Mouse (Mus musculus): ENCODE measurements at regions not wholly inside any gene's neighbourhood (a gene's known extent, or its start where the extent isn't known, plus 50 kb on each side); places are given as distances from the start of the nearest gene placed in this dataset.

DNA sequence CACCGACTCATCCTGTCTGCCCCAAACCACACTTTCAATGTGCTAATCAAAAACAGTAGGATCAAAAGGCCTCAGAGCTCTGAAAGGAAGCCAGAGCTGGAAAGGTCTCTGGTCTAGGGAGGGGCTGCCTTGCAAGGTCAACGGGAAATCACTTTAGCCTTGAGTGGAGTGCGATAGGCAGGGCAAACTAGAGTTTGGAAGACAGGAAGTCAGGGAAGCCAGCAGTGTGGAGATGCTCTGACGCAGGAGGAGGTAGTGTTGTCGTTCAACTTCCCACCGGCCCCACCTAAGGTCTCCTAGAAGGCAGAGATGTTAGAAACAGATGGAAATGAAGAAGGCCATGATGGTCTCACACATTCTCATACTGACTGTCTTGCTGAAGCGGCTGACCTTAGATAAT, 52.0 kb upstream of the Trp53i11 start:
- intact Hi-C loops (cut with DNase I) = no loop called here
- DNase-seq (ENCODE audit: low spot score in 2 of 2) = no peak

DNA sequence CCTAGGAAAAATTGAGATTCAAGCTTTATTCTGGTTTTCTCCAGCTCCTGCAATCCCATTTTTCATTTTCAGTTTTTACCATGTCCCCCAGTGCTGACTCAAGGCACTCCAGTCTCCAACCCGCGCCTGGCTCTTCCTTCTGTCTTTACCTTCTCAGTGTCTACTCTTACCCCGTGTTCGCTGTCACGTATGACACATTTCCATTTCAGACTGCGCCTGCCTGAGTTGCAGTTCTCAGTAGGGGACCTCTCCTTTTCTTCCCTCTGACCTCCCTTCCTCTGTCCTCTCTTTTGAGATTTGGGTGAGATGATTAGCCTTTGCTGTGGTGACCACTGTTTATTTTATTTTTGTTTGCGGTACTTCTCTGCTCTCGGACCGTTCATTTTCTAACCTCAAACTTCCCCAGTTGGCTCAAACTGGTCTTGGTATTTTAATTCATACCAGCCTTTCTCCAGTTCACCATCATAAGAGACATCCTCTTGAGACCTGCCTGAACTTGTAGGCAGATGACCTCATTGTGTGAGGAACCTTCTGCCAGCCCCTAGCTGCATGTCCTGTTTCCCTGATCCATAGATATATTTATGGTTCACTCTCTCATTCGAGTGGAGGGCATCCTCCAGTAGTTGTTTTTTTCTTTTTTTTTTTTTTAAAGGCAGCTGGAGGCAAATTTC, 53.9 kb upstream of the Trp53i11 start:
- DNase-seq (ENCODE audit: low spot score in 2 of 2) = no peak
- intact Hi-C loops (cut with DNase I) = no loop called here

DNA sequence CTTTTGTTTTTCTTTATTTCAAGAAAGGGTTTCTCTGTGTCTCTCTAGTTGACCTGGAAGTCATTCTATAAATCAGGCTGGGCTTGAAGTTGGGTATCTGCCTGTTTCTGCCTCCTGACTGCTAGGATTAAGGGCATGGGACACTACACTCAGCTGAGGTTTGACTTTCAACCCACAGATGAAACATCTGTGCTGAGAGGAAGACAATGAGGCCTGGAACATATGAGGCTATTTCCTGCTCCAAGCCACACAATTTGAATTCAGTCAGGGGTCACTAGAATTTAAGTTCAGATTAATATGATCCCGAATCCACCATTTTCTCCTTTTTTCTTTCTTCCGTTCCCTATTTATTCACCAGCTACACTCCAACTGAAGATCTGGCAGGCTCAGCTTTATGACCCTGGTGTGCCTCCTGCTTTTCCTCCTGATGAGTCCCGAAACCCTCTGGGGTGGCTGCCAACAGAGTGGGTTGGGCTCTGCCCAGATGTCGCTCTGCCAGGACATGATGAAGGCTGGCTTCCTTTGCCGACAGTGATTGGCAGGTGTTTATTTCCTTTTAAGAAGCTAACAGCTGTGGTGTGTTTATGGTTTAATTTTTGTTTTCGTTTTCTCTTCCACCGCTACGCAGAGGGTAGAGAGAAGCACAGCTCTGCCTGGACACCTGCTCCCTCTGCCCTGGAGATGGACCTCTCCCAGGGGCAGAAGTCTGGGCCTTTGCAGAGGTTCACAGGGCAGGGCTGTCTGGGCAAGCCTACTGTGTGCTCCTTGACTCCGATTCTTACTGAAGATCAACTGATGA, 55.3 kb upstream of the Trp53i11 start:
- intact Hi-C loops (cut with DNase I) = no loop called here
- no peak for DNase-seq (ENCODE audit: low spot score in 2 of 2)

DNA sequence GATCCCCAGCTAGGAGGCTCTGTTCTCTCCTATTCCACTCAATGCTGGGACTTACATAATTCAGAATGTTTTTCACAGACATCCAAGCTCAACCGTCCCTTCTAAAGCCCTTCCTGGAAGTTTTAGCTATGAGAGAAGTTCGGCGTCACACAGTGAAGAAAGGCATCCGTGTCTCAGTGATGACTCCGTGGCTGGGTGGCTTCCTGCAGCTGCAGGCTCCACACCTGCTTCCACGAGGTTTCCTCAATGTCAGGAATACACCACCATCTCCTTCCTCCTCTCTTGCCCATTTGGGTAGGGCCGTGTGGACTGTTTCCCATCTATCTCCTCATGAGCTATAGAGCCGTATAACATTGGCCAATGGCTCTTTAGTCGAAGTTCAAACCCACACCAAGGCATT, 56.1 kb upstream of the Trp53i11 start:
- no peak for DNase-seq (ENCODE audit: low spot score in 2 of 2)
- intact Hi-C loops (cut with DNase I) = no loop called here

DNA sequence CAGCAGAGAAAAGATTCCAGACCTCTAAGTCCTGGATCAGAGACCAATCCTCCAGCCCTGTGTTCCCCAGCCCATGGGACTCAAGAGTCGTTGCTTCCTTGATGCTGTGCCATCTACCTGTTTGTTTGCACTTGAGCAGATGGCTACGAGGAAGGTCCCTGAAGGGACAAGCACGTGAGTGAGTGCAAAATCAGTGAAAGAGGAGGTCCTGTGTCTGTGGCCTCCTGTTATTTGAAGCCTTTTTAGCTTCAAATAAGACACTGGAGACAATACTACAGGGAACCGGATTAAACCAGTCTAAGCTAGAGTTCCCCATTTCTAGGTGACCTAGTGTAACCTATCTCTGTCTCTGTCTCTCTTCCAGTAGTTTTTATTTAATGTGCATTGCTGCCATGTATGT, 58.2 kb upstream of the Trp53i11 start:
- intact Hi-C loops (cut with DNase I) = no loop called here

DNA sequence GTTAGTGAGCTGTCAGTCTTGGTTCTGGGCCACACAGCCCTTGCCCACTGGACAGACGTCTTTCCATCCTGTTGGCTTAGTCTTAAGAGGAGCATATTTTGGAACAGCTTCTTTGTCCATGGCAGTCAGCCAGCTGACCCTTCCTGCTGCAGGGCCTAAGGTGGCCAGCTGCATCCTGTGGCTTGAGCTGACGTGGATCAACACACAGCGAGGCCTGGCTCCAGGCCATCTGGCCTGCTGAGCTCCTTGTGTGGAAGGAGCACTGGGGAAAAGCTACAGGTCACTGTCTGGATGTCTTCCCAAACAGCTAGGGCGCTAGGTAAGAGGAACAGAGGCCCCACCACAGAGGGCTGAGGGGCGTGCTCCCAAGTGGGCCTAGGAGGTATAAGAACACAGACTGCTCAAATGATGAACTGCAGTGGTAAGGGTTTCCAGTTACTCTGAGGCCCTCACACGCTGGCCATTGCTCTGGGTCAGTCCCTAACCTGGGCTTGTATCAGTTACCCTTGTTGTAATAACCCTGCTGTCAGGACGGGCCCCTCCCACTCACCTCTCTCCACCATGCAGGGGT, 60.7 kb upstream of the Trp53i11 start:
- DNase-seq (ENCODE audit: low spot score in 2 of 2) = peak; percentile 23 to 57
- intact Hi-C loops (cut with DNase I) = no loop called here

More for the DNA sequence above, 58.2 kb upstream of the Trp53i11 start:
- DNase-seq (ENCODE audit: low spot score in 2 of 2) = no peak

DNA sequence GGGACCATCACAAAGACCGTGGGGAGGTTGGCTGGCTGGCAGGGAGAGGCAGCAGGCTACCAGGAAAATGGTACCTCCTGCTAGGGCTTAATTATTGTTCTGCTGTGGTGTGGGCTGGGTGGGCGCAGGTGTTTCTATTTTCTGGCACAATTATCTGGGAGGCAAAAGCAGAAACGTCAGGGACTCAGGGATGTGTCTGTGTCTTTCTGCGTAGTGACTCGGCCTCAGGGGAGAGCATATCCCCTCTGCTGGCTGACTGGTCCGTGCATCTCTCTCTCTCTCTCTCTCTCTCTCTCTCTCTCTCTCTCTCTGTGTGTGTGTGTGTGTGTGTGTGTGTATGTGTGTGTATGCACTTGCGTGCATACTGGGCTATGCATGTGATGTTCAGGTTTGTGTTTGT, 61.2 kb upstream of the Trp53i11 start:
- intact Hi-C loops (cut with DNase I) = no loop called here
- no peak for DNase-seq (ENCODE audit: low spot score in 2 of 2)

DNA sequence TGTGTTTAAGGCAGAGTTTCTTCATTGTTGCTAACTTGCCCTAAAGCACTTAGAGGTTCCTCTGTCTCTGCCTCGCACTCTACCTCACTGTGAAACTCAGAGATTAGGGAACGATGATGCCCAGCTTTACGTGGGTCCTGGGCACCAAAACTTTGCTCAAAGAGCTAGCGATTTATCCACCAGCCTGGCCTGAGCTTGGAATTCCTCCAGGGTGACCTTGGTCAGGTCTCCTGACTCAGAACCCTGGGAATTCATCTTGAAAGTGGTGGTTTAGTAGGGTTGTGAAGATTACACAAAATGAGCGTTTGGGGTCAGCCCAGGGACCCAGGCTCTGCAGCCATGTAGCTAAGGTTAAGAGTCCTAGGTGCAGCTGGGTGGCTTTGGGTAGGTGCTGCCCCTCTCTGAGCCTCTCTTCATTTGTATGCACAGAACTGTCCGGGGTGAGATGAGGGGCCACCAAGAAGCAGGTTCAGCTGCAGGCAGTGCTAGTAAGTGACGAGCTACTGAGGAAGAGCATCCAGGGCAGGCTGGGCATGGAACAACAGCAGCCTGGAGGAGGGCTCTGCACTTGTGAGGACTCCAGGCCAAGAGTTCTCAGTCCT, 62.4 kb upstream of the Trp53i11 start:
- DNase-seq (ENCODE audit: low spot score in 2 of 2) = no peak
- intact Hi-C loops (cut with DNase I) = no loop called here

DNA sequence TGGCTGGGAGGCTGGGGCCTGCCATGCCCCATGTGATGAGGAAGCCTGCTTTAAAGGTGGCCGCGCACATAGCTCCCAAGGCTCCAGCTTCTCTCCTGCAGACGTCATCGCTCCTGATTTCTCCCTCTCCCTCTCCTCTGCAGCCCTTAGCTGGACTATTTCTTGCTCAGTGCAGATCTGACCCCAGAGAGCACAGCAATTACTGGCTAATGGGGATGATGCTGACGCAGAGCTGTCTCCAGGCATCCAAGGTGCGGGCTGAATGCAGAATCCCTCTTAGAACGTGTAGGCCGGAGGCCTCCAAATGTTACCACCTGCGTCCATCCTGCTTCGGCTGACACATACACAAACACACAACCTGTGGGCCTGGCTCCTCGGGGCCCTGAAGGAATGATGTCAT, 63.5 kb upstream of the Trp53i11 start:
- intact Hi-C loops (cut with DNase I) = no loop called here
- no peak for DNase-seq (ENCODE audit: low spot score in 2 of 2)

DNA sequence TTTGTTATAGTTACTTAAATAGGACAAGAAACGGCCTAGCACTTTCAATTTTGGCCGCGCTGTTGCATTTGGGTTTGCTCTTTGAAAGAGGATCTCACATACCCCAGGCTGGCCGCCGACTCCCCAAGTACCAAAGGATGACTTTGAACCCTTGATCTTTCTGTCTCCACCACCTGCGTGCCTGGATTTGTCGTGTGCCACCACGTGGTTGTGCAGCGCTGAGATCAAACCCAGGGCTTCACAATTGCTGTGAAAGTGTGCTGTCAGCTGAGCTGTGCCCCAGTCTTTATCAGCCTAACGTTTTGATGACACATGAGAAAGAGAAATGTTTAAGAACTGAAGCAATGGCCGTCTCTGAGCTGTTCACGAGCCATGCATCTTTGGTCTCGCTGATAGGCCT, 67.0 kb upstream of the Trp53i11 start:
- no peak for DNase-seq (ENCODE audit: low spot score in 2 of 2)
- intact Hi-C loops (cut with DNase I) = no loop called here

DNA sequence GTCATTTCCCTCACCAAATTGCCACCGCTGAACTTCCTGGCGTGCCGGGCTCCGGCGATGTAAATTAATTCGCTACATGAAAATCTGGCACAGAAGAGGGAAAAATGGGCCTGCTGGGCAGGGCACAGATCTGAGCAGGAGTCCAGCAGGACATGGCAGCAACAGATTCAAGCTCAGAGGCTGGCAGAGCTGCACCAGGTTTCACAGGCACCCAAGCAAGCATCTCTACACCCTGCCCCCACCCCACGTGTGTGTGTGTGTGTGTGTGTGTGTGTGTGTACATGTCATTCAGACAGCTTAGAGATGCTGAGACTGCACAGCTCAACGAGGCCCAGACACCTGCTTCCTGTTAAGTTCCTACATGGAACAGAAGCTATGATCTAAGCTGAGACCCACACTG, 68.3 kb upstream of the Trp53i11 start:
- DNase-seq (ENCODE audit: low spot score in 2 of 2) = no peak
- intact Hi-C loops (cut with DNase I) = no loop called here

DNA sequence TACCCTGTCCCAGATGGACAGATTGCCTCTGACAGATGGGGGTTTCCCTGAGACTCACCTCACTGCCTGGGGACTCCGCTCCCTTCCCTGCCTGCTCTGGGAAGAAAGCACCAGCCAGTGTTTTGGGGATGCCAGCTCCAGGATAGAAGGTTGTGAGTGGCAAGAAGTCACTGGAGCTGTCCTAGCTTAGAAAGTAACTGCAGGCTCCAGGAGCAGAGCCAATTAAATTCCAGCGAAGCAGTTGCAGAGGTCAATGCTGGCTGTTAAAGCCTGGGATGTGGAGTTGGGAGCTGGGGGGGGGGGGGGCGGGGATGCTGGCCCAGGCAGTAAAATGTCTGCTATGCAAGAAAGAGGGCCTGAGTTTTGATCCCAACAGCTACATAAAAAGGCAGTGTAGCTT, 69.3 kb upstream of the Prdm11 start:
- intact Hi-C loops (cut with DNase I) = no loop called here
- no peak for DNase-seq (ENCODE audit: low spot score in 2 of 2)

DNA sequence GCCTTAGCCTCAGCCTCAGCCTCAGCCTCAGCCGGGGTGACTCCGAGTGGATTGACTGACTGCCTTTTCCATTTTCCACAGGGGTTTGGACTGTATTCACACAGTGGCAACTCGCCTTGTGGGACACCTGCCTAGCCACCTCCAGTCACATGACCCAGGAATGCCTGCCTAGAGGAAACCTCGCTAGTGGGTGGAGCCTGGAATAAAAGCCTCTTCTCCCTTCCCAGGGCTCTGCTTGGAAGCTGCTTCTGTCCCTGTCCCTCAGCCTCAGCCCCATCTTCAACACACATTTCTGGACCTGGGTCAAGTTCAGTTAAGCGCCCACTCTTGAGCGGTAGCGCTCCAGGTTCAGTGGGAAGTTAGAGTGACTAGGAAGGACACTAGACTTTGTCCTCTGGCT, 68.0 kb upstream of the Prdm11 start:
- DNase-seq (ENCODE audit: low spot score in 2 of 2) = no peak

DNA sequence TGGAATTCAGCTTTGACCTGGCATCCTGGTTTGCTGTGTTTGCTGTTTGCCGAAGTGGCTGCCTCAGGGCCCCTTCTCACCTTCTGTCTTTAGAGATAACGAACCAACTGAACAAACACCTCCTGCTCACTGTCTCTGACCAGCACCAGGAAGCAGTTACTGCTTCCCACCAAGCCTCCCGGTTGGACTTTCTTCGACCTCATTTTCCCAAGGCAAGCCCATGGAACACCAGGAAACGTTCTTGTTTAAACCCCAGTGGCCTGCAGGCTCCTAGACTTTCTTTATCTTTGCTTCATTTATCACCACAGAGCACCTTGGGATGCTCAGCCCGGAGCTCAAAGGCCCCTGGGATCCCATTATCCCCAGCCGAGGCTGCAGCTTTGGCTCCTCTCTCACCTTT, 66.4 kb upstream of the Prdm11 start:
- intact Hi-C loops (cut with DNase I) = no loop called here
- no peak for DNase-seq (ENCODE audit: low spot score in 2 of 2)

More for the DNA sequence above, 68.0 kb upstream of the Prdm11 start:
- intact Hi-C loops (cut with DNase I) = no loop called here

DNA sequence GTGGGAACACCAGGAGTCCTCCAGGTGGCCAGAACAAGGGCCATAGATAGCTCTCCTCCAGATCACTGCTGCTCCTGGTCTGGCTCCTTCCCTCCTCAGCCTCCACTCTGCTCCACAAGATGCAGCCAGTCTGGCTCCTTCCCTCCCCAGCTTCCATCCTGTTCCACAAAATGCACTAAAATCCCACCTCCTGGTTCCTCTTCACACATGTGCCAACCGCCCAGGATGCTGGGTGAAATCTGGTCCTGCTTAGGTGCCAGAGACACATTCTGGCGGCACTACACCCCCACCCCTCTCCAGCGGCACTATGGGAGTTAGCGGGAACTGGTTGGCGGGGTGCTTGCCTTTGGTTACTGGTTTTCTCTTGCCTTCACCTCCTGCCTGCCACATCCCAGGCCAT, 64.9 kb upstream of the Prdm11 start:
- peak; percentile 24 to 77 for DNase-seq (ENCODE audit: low spot score in 2 of 2)
- intact Hi-C loops (cut with DNase I) = loop anchor here (1.0 kb wide), 1 partner anchor 26 kb away; no protein-coding TSS in a partner anchor

DNA sequence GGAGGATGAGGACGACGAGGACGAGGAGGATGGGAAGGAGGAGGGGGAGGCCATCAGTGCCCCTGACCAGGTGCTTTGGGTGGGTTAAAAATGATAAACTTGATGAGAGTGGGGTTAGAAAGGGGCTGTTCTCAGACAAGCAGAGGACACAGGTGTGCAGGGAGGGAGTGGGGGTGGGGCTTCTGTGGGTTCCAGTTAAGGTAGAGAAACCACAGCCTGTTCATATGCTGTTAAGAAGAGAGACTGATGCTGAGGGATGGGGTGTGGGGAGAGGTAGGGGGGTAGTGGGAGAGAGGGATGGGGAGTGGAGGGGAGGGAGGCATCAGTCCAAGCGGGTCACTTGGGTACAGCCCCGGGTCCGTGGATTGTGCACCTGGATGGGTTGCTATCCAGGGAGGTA, 60.6 kb upstream of the Prdm11 start:
- intact Hi-C loops (cut with DNase I) = no loop called here
- no peak for DNase-seq (ENCODE audit: low spot score in 2 of 2)

DNA sequence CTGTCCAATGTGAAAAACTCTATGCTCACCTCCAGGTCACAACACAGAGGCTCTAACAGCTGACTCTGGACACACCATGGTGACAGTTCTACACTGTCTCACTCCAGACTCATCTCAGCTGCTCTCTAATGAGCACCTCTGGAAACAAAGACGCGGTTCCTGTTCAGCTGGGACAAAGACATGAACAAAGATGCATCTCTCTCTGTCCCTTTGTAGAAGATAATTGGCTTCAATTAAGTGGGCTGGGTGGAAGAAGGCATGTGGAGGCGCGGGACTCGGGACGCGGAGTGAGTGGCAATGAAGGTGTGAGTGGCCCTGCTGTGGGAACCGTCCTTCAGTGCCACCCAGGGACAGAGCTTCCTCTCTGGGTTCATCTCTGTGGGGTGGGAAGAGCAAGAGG, 56.0 kb upstream of the Prdm11 start:
- DNase-seq (ENCODE audit: low spot score in 2 of 2) = no peak
- intact Hi-C loops (cut with DNase I) = no loop called here

DNA sequence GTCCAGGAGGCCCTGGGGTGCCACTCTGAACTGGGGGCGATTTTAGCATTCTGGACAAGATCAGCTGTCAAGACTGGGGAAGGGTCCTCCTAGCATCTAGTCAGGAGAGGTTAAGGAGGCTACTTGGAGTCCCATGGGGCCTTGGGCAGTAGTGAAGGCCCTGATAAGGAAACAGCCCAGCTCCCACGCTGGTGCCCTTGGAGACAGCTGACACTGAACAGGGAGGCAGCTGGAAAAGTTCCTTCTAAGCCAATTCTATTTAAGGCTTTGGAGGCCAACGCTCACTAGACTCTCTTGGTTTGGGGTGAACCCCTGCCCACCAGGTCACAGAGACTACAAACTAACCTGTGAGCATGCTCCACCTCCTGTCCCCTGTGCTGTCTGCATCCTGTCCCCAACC, 53.8 kb upstream of the Prdm11 start:
- intact Hi-C loops (cut with DNase I) = no loop called here

DNA sequence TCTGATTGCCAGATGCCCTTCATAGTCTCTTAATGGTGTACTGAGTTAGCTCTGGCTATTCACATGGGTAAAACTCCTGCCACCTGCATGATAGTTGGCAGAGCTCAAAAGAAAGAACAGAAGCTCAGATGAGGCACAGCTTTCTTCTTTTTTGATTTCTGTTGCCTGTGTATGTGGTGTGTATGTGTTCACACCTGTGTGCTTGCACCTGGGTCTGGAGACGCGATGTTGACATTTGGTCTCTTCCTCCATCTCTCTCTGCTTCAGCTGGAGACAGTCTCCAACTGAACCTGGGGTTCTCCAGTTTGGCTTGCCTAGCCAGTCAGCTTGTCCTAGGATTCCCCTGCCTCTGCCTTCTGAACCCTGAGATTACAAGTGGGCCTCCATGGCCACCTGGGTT, 51.0 kb upstream of the Prdm11 start:
- no peak for DNase-seq (ENCODE audit: low spot score in 2 of 2)
- intact Hi-C loops (cut with DNase I) = no loop called here

More for the DNA sequence above, 53.8 kb upstream of the Prdm11 start:
- DNase-seq (ENCODE audit: low spot score in 2 of 2) = no peak

DNA sequence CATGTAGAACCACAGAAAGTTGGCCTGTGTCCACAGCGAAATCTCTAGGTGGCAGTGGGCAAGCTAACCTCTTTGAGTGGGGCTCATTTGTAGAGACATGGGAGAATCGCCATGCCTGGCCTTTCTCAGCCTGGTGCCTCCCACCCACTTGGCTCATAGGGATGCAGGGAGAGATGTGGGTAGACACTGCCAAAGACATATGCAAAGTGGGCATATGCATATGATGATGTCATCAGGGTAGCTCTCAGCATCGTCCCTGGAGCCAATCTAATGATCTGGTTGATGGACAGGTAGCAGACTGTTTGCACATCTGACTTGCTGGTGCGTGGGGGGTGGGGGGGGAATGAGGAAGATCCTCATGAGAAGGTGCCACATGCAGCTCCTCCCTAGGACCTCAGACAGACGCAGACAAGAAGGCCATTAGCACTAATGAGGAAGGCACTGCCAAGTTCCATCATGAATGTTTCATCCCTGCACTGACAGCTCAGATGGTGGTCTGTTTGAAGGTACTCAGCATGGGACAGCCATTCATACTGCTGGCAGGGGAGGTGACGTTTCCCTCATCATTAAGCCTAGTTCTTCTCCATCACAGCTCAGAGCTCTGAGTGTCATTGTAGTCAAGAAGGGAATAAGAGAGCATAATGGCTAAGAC, 50.2 kb upstream of the Prdm11 start:
- intact Hi-C loops (cut with DNase I) = no loop called here
- DNase-seq (ENCODE audit: low spot score in 2 of 2) = peak in 1 of 2 experiments; percentile 62
